Mouse (Mus musculus) telencephalon, adult 2 months (tissue): ENCODE measurements around the gene Nyap1.

Source experiments
- DNase-seq: peaks from one replicate; pipeline ENCODE4 v3.0.0-alpha.2; 2011; ENCODE audit warnings: low read depth, low spot score

Nyap1 gene

GRCm38 (mm10) chr5:137699080-137699479 lies 42.3 kb downstream of the Nyap1 start:
- DNase-seq = no peak

- no peak for DNase-seq
Observed at GRCm38 (mm10) chr5:137695930-137696329, 45.5 kb downstream of the Nyap1 start.

- DNase-seq = no peak
Observed at GRCm38 (mm10) chr5:137694796-137695195, 46.6 kb downstream of the Nyap1 start.

- DNase-seq = no peak
Observed at GRCm38 (mm10) chr5:137691881-137692280, 49.5 kb downstream of the Nyap1 start.

GRCm38 (mm10) chr5:137690531-137690930 lies 50.9 kb downstream of the Nyap1 start:
- DNase-seq = no peak

GRCm38 (mm10) chr5:137689974-137690373 lies 51.4 kb downstream of the Nyap1 start:
- no peak for DNase-seq

- DNase-seq = no peak
Observed at GRCm38 (mm10) chr5:137686127-137686790, 55.1 kb downstream of the Nyap1 start.

- DNase-seq = no peak
Observed at GRCm38 (mm10) chr5:137685653-137686052, 55.8 kb downstream of the Nyap1 start.

- peak; percentile 100 for DNase-seq
Observed at GRCm38 (mm10) chr5:137684294-137685123, 56.9 kb downstream of the Nyap1 start, which contains the start of gene Agfg2. TSS of gene Agfg2 (minus strand) at chr5:137684726.

- DNase-seq = no peak
Observed at GRCm38 (mm10) chr5:137683388-137684293, 57.8 kb downstream of the Nyap1 start.

GRCm38 (mm10) chr5:137682526-137682925 lies 58.9 kb downstream of the Nyap1 start:
- DNase-seq = no peak
